Mouse (Mus musculus) heart, embryonic 12.5 days (tissue): Measurements from ENCODE around the gene Rps27l. TPM values are rescaled to one million over a fixed set of nuclear protein-coding genes. Genes with fewer than 3 reads are reported as not detected.

Source experiments
- ATAC-seq: fragments of 200-750 bp; cut with Nextera tagmentation; 2 replicates; pipeline ENCODE4 v1.8.0; 2017; ENCODE audit warnings: moderate TSS enrichment, moderate library complexity; ENCODE audit not compliant: insufficient number of reproducible peaks, low FRiP score
- H3K27ac ChIP-seq: fragments of 300-500 bp; sonication (generic); 2 replicates; pipeline ENCODE4 v1.5.1; 2016; ENCODE audit warnings: mild to moderate bottlenecking, moderate library complexity; ENCODE audit not compliant: poor library complexity, severe bottlenecking
- H3K27me3 ChIP-seq: fragments of 300-500 bp; sonication (generic); replicated peaks from 2 replicates; pipeline ENCODE4 v1.6.1; 2016; ENCODE audit warnings: mild to moderate bottlenecking, moderate library complexity
- H3K36me3 ChIP-seq: fragments of 300-500 bp; sonication (generic); 2 replicates; pipeline ENCODE4 v1.6.1; 2016; ENCODE audit warnings: mild to moderate bottlenecking, moderate library complexity
- H3K4me1 ChIP-seq: fragments of 300-500 bp; sonication (generic); replicated peaks from 2 replicates; pipeline ENCODE4 v1.6.1; 2016; ENCODE audit warnings: mild to moderate bottlenecking
- H3K4me2 ChIP-seq: fragments of 300-500 bp; sonication (generic); 2 replicates; pipeline ENCODE4 v1.6.1; 2016; ENCODE audit warnings: mild to moderate bottlenecking, moderate library complexity
- H3K4me3 ChIP-seq: fragments of 300-500 bp; sonication (generic); 2 replicates; pipeline ENCODE4 v1.5.1; 2016; ENCODE audit warnings: mild to moderate bottlenecking
- H3K9ac ChIP-seq: fragments of 300-500 bp; sonication (generic); 2 replicates; pipeline ENCODE4 v1.6.1; 2016; ENCODE audit warnings: mild to moderate bottlenecking, moderate library complexity
- H3K9me3 ChIP-seq: fragments of 300-500 bp; sonication (generic); replicated peaks from 2 replicates; pipeline ENCODE4 v1.6.1; 2016; ENCODE audit warnings: mild to moderate bottlenecking, moderate library complexity
- WGBS: fragments of 180-500 bp; shearing (Covaris S2); methylation state at CpG from one replicate; pipeline ENCODE4 v1.1.7; 2016; 5-methylcytosine and 5-hydroxymethylcytosine counted together
- polyA plus RNA-seq: library from polyadenylated mRNA; unstranded; fragments of >200 nt; fragmentation: Nextera tagmentation; extraction: Ambion mirVana; gene quantifications from 2 replicates; pipeline ENCODE4 v1.2.1, GENCODE M21; 2016

Rps27l gene
- polyA plus RNA-seq, 1 experiment from 2014 or later, result 577 TPM

- ATAC-seq, result no peak
- Histone ChIP-seq H3K27me3 (no peaks in the 10 kb centered on the region), H3K4me2 (peak overlapping the region; percentile 91), H3K27ac (no peak overlapping the region), H3K9ac (peak overlapping the region; percentile 69; the same call in 1 of the 2 replicates), H3K36me3 (no peaks in the 10 kb centered on the region), H3K4me1 (peaks cover 27% of the 10 kb centered on the region), H3K9me3 (no peaks in the 10 kb centered on the region), H3K4me3 (peak overlapping the region; percentile 77)
- WGBS, result 11% methylated on average over 6 of the region's 6 CpGs
Measured at GRCm38 (mm10) chr9:66920488-66921279, 25.2 kb upstream of the Rps27l start.

GRCm38 (mm10) chr9:66922076-66922475, 23.8 kb upstream of the Rps27l start:
- Histone ChIP-seq H3K27ac (no peak overlapping the region), H3K9me3 (no peaks in the 10 kb centered on the region), H3K36me3 (no peaks in the 10 kb centered on the region), H3K9ac (no peak overlapping the region), H3K4me2 (no peak overlapping the region), H3K4me1 (peaks cover 14% of the 10 kb centered on the region), H3K4me3 (no peak overlapping the region), H3K27me3 (no peaks in the 10 kb centered on the region)
- ATAC-seq, result no peak
- 86% methylated on average over 1 of the region's 1 CpGs for WGBS

GRCm38 (mm10) chr9:66925853-66926252, 20.0 kb upstream of the Rps27l start:
- Histone ChIP-seq H3K9me3 (no peaks in the 10 kb centered on the region), H3K36me3 (no peaks in the 10 kb centered on the region), H3K27me3 (no peaks in the 10 kb centered on the region), H3K4me2 (no peak overlapping the region), H3K4me3 (no peak overlapping the region), H3K27ac (no peak overlapping the region), H3K4me1 (no peaks in the 10 kb centered on the region), H3K9ac (no peak overlapping the region)
- WGBS, result 74% methylated on average over 3 of the region's 3 CpGs
- ATAC-seq, result no peak

- 87% methylated on average over 8 of the region's 8 CpGs for WGBS
- Histone ChIP-seq H3K4me1 (no peaks in the 10 kb centered on the region), H3K9me3 (no peaks in the 10 kb centered on the region), H3K36me3 (no peaks in the 10 kb centered on the region), H3K9ac (no peak overlapping the region), H3K4me3 (no peak overlapping the region), H3K4me2 (no peak overlapping the region), H3K27ac (no peak overlapping the region), H3K27me3 (no peaks in the 10 kb centered on the region)
- no peak for ATAC-seq
Measured at GRCm38 (mm10) chr9:66927696-66928402, 18.0 kb upstream of the Rps27l start.

GRCm38 (mm10) chr9:66930351-66930750, 15.5 kb upstream of the Rps27l start:
- no peak overlapping the region for H3K4me2 ChIP-seq
- H3K9me3 ChIP-seq, result no peaks in the 10 kb centered on the region
- no peak overlapping the region for H3K4me3 ChIP-seq
- H3K27me3 ChIP-seq, result no peaks in the 10 kb centered on the region
- H3K27ac ChIP-seq, result no peak overlapping the region
- no peaks in the 10 kb centered on the region for H3K4me1 ChIP-seq
- ATAC-seq, result no peak
- no peak overlapping the region for H3K9ac ChIP-seq
- H3K36me3 ChIP-seq, result no peaks in the 10 kb centered on the region
- WGBS, result 58% methylated on average over 7 of the region's 7 CpGs

GRCm38 (mm10) chr9:66933869-66934808, 11.7 kb upstream of the Rps27l start:
- H3K27me3 ChIP-seq, result no peaks in the 10 kb centered on the region
- no peak overlapping the region for H3K4me2 ChIP-seq
- no peak for ATAC-seq
- H3K4me3 ChIP-seq, result no peak overlapping the region
- no peaks in the 10 kb centered on the region for H3K36me3 ChIP-seq
- no peak overlapping the region for H3K9ac ChIP-seq
- no peaks in the 10 kb centered on the region for H3K9me3 ChIP-seq
- H3K4me1 ChIP-seq, result no peaks in the 10 kb centered on the region
- no peak overlapping the region for H3K27ac ChIP-seq
- 79% methylated on average over 19 of the region's 19 CpGs for WGBS

GRCm38 (mm10) chr9:66937507-66937906, 8.4 kb upstream of the Rps27l start:
- Histone ChIP-seq H3K9me3 (no peaks in the 10 kb centered on the region), H3K4me3 (no peak overlapping the region), H3K4me1 (no peaks in the 10 kb centered on the region), H3K27me3 (no peaks in the 10 kb centered on the region), H3K27ac (no peak overlapping the region), H3K9ac (no peak overlapping the region), H3K36me3 (no peaks in the 10 kb centered on the region), H3K4me2 (no peak overlapping the region)
- 59% methylated on average over 8 of the region's 8 CpGs for WGBS
- no peak for ATAC-seq

- Histone ChIP-seq H3K4me2 (no peak overlapping the region), H3K27me3 (no peaks in the 10 kb centered on the region), H3K36me3 (no peaks in the 10 kb centered on the region), H3K9me3 (no peaks in the 10 kb centered on the region), H3K27ac (no peak overlapping the region), H3K4me1 (no peaks in the 10 kb centered on the region), H3K4me3 (no peak overlapping the region), H3K9ac (no peak overlapping the region)
- ATAC-seq, result no peak
- WGBS, result 2% methylated on average over 4 of the region's 4 CpGs
Measured at GRCm38 (mm10) chr9:66938836-66939235, 7.0 kb upstream of the Rps27l start.

GRCm38 (mm10) chr9:66945161-66945560, 725 bp upstream of the Rps27l start:
- H3K9ac ChIP-seq, result peak overlapping the region; percentile 79
- no peaks in the 10 kb centered on the region for H3K9me3 ChIP-seq
- H3K36me3 ChIP-seq, result peaks cover 11% of the 10 kb centered on the region
- 19% methylated on average over 4 of the region's 4 CpGs for WGBS
- peaks cover 7% of the 10 kb centered on the region; the same call in 1 of the 2 replicates for H3K4me1 ChIP-seq
- no peaks in the 10 kb centered on the region for H3K27me3 ChIP-seq
- ATAC-seq, result no peak
- peak overlapping the region; percentile 97 for H3K4me2 ChIP-seq
- H3K4me3 ChIP-seq, result peak overlapping the region; percentile 89
- peak overlapping the region; percentile 92 for H3K27ac ChIP-seq

- Histone ChIP-seq H3K4me2 (no peak overlapping the region), H3K27me3 (no peaks in the 10 kb centered on the region), H3K27ac (no peak overlapping the region), H3K9me3 (no peaks in the 10 kb centered on the region), H3K9ac (no peak overlapping the region), H3K4me1 (peaks cover 7% of the 10 kb centered on the region; the same call in 1 of the 2 replicates), H3K36me3 (peaks cover 14% of the 10 kb centered on the region), H3K4me3 (no peak overlapping the region)
- 92% methylated on average over 2 of the region's 2 CpGs for WGBS
- no peak for ATAC-seq
Measured at GRCm38 (mm10) chr9:66948536-66948935, 2.6 kb downstream of the Rps27l start.

- H3K9me3 ChIP-seq, result no peaks in the 10 kb centered on the region
- H3K4me3 ChIP-seq, result no peak overlapping the region
- H3K4me1 ChIP-seq, result no peaks in the 10 kb centered on the region
- no peak for ATAC-seq
- WGBS, result 75% methylated on average over 8 of the region's 8 CpGs
- no peak overlapping the region for H3K9ac ChIP-seq
- H3K27me3 ChIP-seq, result no peaks in the 10 kb centered on the region
- H3K36me3 ChIP-seq, result peaks cover 19% of the 10 kb centered on the region
- no peak overlapping the region for H3K4me2 ChIP-seq
- H3K27ac ChIP-seq, result no peak overlapping the region
Measured at GRCm38 (mm10) chr9:66952321-66952720, 6.4 kb downstream of the Rps27l start.
